Mouse (Mus musculus) forebrain, postnatal 0 days (tissue): Measurements from ENCODE around the gene Cbr2. TPM values are rescaled to one million over a fixed set of nuclear protein-coding genes. Genes with fewer than 3 reads are reported as not detected.

ENCODE experiments used
- ATAC-seq: fragments of 200-750 bp; cut with Nextera tagmentation; 2 replicates; pipeline ENCODE4 v1.8.0; 2017; ENCODE audit warnings: mild to moderate bottlenecking, moderate library complexity
- DNase-seq: peaks from one replicate; pipeline ENCODE4 v3.0.0-alpha.2; 2015
- H3K27ac ChIP-seq: fragments of 300-500 bp; sonication (generic); 2 replicates; pipeline ENCODE4 v1.5.1; 2014; ENCODE audit warnings: low read depth, mild to moderate bottlenecking, antibody characterized with exemption, low read length, moderate library complexity, mixed read lengths
- H3K27me3 ChIP-seq: fragments of 300-500 bp; sonication (generic); 2 replicates; pipeline ENCODE4 v1.6.1; 2014; ENCODE audit warnings: mild to moderate bottlenecking, low read length, mixed read lengths; ENCODE audit not compliant: insufficient read depth
- H3K36me3 ChIP-seq: fragments of 300-500 bp; sonication (generic); 2 replicates; pipeline ENCODE4 v1.6.1; 2014; ENCODE audit warnings: mild to moderate bottlenecking, moderate library complexity; ENCODE audit not compliant: insufficient read depth
- H3K4me1 ChIP-seq: fragments of 300-500 bp; sonication (generic); 2 replicates; pipeline ENCODE4 v1.6.1; 2014; ENCODE audit warnings: antibody characterized with exemption; ENCODE audit not compliant: insufficient read depth
- H3K4me2 ChIP-seq: fragments of 300-500 bp; sonication (generic); 2 replicates; pipeline ENCODE4 v1.6.1; 2014; ENCODE audit warnings: low read depth, mild to moderate bottlenecking, moderate library complexity
- H3K4me3 ChIP-seq: fragments of 300-500 bp; sonication (generic); 2 replicates; pipeline ENCODE4 v1.5.1; 2014; ENCODE audit warnings: low read depth, low read length, mixed read lengths
- H3K9ac ChIP-seq: fragments of 300-500 bp; sonication (generic); 2 replicates; pipeline ENCODE4 v1.6.1; 2014; ENCODE audit warnings: mild to moderate bottlenecking
- H3K9me3 ChIP-seq: fragments of 300-500 bp; sonication (generic); 2 replicates; pipeline ENCODE4 v1.6.1; 2016; ENCODE audit warnings: low read length
- CTCF ChIP-seq: sonication (generic); IDR thresholded peaks from 2 replicates; pipeline ENCODE4 v1.5.1; 2016; ENCODE audit warnings: antibody characterized with exemption, control low read depth, low read depth
- WGBS: fragments of 180-500 bp; shearing (Covaris S2); extraction: QIAGEN DNeasy Blood & Tissue Kit; methylation state at CpG from one replicate; pipeline ENCODE4 v1.1.7; 2014; 5-methylcytosine and 5-hydroxymethylcytosine counted together
- polyA plus RNA-seq: library from polyadenylated mRNA; unstranded; fragments of >200 nt; fragmentation: Nextera tagmentation; extraction: Ambion mirVana; gene quantifications from 2 replicates; pipeline ENCODE4 v1.2.1, GENCODE M21; 2015
- total RNA-seq: library from RNA; depleted of rRNA; stranded (reverse); fragments of >200 nt; gene quantifications from 2 replicates; pipeline ENCODE4 v1.2.3, GENCODE M21; 2014

Gene Cbr2
- total and polyA plus RNA-seq, 2 experiments from 2014 or later, result 3.1 to 3.6 TPM

GRCm38 (mm10) chr11:120710672-120711071 lies 21.2 kb downstream of the Cbr2 start:
- Histone ChIP-seq H3K4me2 (no peak overlapping the region), H3K36me3 (peaks cover 27% of the 10 kb centered on the region), H3K4me1 (peaks cover 16% of the 10 kb centered on the region; the same call in 1 of the 2 replicates), H3K27ac (no peak overlapping the region), H3K9me3 (no peaks in the 10 kb centered on the region), H3K9ac (no peak overlapping the region), H3K27me3 (no peaks in the 10 kb centered on the region), H3K4me3 (no peak overlapping the region)
- no peak for TF ChIP-seq CTCF
- DNase-seq, result no peak
- 86% methylated on average over 5 of the region's 5 CpGs for WGBS
- ATAC-seq, result no peak

- Histone ChIP-seq H3K36me3 (peaks cover 22% of the 10 kb centered on the region), H3K27ac (no peak overlapping the region), H3K4me2 (no peak overlapping the region), H3K4me1 (peaks cover 12% of the 10 kb centered on the region; the same call in 1 of the 2 replicates), H3K9me3 (no peaks in the 10 kb centered on the region), H3K9ac (no peak overlapping the region), H3K27me3 (no peaks in the 10 kb centered on the region), H3K4me3 (no peak overlapping the region)
- ATAC-seq, result no peak
- whole genome bisulfite sequencing, result 64% methylated on average over 2 of the region's 2 CpGs
- no peak for TF ChIP-seq CTCF
- no peak for DNase-seq
Observed at GRCm38 (mm10) chr11:120709551-120709950, 22.4 kb downstream of the Cbr2 start.

- H3K4me2 ChIP-seq, result no peak overlapping the region
- no peak overlapping the region for H3K9ac ChIP-seq
- no peaks in the 10 kb centered on the region for H3K9me3 ChIP-seq
- 57% methylated on average over 5 of the region's 5 CpGs for WGBS
- H3K4me1 ChIP-seq, result peaks cover 6% of the 10 kb centered on the region; the same call in 1 of the 2 replicates
- no peak for DNase-seq
- H3K4me3 ChIP-seq, result no peak overlapping the region
- H3K27ac ChIP-seq, result no peak overlapping the region
- H3K36me3 ChIP-seq, result peaks cover 31% of the 10 kb centered on the region
- no peak for TF ChIP-seq CTCF
- ATAC-seq, result no peak
- no peaks in the 10 kb centered on the region for H3K27me3 ChIP-seq
Observed at GRCm38 (mm10) chr11:120707969-120708368, 23.9 kb downstream of the Cbr2 start.

- Histone ChIP-seq H3K27ac (no peak overlapping the region), H3K4me3 (no peak overlapping the region), H3K9me3 (no peaks in the 10 kb centered on the region), H3K36me3 (peaks cover 36% of the 10 kb centered on the region), H3K4me2 (no peak overlapping the region), H3K9ac (no peak overlapping the region), H3K27me3 (no peaks in the 10 kb centered on the region), H3K4me1 (no peaks in the 10 kb centered on the region)
- WGBS, result 4% methylated on average over 12 of the region's 12 CpGs
- DNase-seq, result no peak
- TF ChIP-seq CTCF, result no peak
- 0 out of 2 replicates have a peak, but pooled peaks have one; percentile 30 for ATAC-seq
Observed at GRCm38 (mm10) chr11:120707225-120707624, 24.7 kb downstream of the Cbr2 start.

- DNase-seq, result no peak
- Histone ChIP-seq H3K9me3 (no peaks in the 10 kb centered on the region), H3K4me2 (no peak overlapping the region), H3K27me3 (no peaks in the 10 kb centered on the region), H3K4me1 (no peaks in the 10 kb centered on the region), H3K9ac (no peak overlapping the region), H3K36me3 (peaks cover 45% of the 10 kb centered on the region), H3K4me3 (no peak overlapping the region), H3K27ac (no peak overlapping the region)
- no peak for TF ChIP-seq CTCF
- WGBS, result 58% methylated on average over 5 of the region's 5 CpGs
- no peak for ATAC-seq
Observed at GRCm38 (mm10) chr11:120706120-120706519, 25.8 kb downstream of the Cbr2 start.

- no peak overlapping the region for H3K27ac ChIP-seq
- no peaks in the 10 kb centered on the region for H3K27me3 ChIP-seq
- no peaks in the 10 kb centered on the region for H3K9me3 ChIP-seq
- H3K9ac ChIP-seq, result no peak overlapping the region
- 31% methylated on average over 8 of the region's 8 CpGs for WGBS
- ATAC-seq (no peak), DNase-seq (no peak)
- H3K4me2 ChIP-seq, result no peak overlapping the region
- TF ChIP-seq CTCF, result no peak
- H3K36me3 ChIP-seq, result peaks cover 41% of the 10 kb centered on the region
- H3K4me1 ChIP-seq, result no peaks in the 10 kb centered on the region
- H3K4me3 ChIP-seq, result no peak overlapping the region
Observed at GRCm38 (mm10) chr11:120704486-120705325, 27.2 kb downstream of the Cbr2 start.

- DNase-seq, result no peak
- Histone ChIP-seq H3K4me1 (no peaks in the 10 kb centered on the region), H3K27ac (no peak overlapping the region), H3K36me3 (peaks cover 35% of the 10 kb centered on the region), H3K4me3 (no peak overlapping the region), H3K9ac (no peak overlapping the region), H3K9me3 (no peaks in the 10 kb centered on the region), H3K27me3 (no peaks in the 10 kb centered on the region), H3K4me2 (no peak overlapping the region)
- ATAC-seq, result no peak
- TF ChIP-seq CTCF, result no peak
- WGBS, result 40% methylated on average over 15 of the region's 15 CpGs
Observed at GRCm38 (mm10) chr11:120703696-120704454, 28.0 kb downstream of the Cbr2 start.
